ENCODE assay signal across 31 mouse cellular contexts in genomic region chr15:97066937-97067336, GRCm38 (mm10). TPM values are rescaled to one million over a fixed set of nuclear protein-coding genes. Genes with fewer than 3 reads are reported as not detected.
DNase-seq lines count a peak whose midpoint lies in the region; ATAC-seq and TF ChIP-seq lines count a peak whose summit lies in the region.
"Had no signal": no experiment of that assay in that cellular context is flagged by ENCODE, and none has a peak within 500 bp of the region (broad histone marks: within the 10 kb centered on the region; RNA-seq: fewer than 3 reads in every experiment).

No protein-coding gene starts in this region.

- H3K9ac ChIP-seq in heart, embryonic 12.5 days: no peak overlapping the region
- H3K9ac ChIP-seq in liver, adult 2 months (ENCODE audit: low read depth, low read length): no peak overlapping the region
- no peak overlapping the region for H3K9ac ChIP-seq in liver, embryonic 11.5 days (ENCODE audit: low read depth, low read length)
- no peak overlapping the region for H3K9ac ChIP-seq in intestine, embryonic 15.5 days
- no peak overlapping the region for H3K9ac ChIP-seq in liver, embryonic 13.5 days
- no peak overlapping the region for H3K9ac ChIP-seq in forebrain, embryonic 12.5 days
- H3K9ac ChIP-seq: hindbrain, embryonic 12.5 days; kidney, embryonic 15.5 days; midbrain, embryonic 13.5 days had no signal

- DNase-seq in heart, adult 9 months (ENCODE audit: low spot score in 2 of 2): no peak
- DNase-seq in liver, adult 2 months (ENCODE audit: extremely low read depth, low read depth, low spot score): peak; percentile 42
- DNase-seq in liver, embryonic 11.5 days (ENCODE audit: low spot score): no peak
- DNase-seq in liver, embryonic 13.5 days: no peak
- no peak for DNase-seq in ovary, postnatal 10 days (ENCODE audit: low spot score)
- DNase-seq: adrenal gland, postnatal 14 days; cerebellum, adult 11 months; cerebellum, adult 9-10 months; cerebellum, postnatal 36 days; gastrocnemius, postnatal 14 days; heart, postnatal 14 days; kidney, adult 18-20 months; kidney, postnatal 36 days; lung, postnatal 4 days; retina, postnatal 1 day; right cerebral cortex, postnatal 14 days; thymus, adult 2 months; thymus, postnatal 36 days had no signal

- H3K27ac ChIP-seq in heart, embryonic 12.5 days (ENCODE audit: poor library complexity, severe bottlenecking): peak overlapping the region; percentile 75
- no peak overlapping the region for H3K27ac ChIP-seq in liver, adult 2 months (replicated peaks; ENCODE audit: insufficient read depth, low read depth, low read length)
- H3K27ac ChIP-seq in liver, embryonic 11.5 days (ENCODE audit: low read depth, low read length): no peak overlapping the region
- 0 out of 2 replicates have a peak overlapping the region, but pooled peaks have one; percentile 36 for H3K27ac ChIP-seq in intestine, embryonic 15.5 days
- H3K27ac ChIP-seq in liver, embryonic 13.5 days: no peak overlapping the region
- no peak overlapping the region for H3K27ac ChIP-seq in forebrain, embryonic 12.5 days
- H3K27ac ChIP-seq: hindbrain, embryonic 12.5 days; hindbrain, postnatal 0 days; midbrain, embryonic 13.5 days had no signal

- peaks cover 31% of the 10 kb centered on the region for H3K4me1 ChIP-seq in heart, embryonic 12.5 days (replicated peaks)
- no peaks in the 10 kb centered on the region for H3K4me1 ChIP-seq in liver, adult 2 months (ENCODE audit: control insufficient read depth, insufficient read depth, low read length)
- peaks cover 6% of the 10 kb centered on the region; the same call in 1 of the 2 replicates for H3K4me1 ChIP-seq in liver, embryonic 11.5 days (replicated peaks; ENCODE audit: control insufficient read depth, insufficient read depth, low read length)
- no peaks in the 10 kb centered on the region for H3K4me1 ChIP-seq in intestine, embryonic 15.5 days (replicated peaks)
- H3K4me1 ChIP-seq in liver, embryonic 13.5 days (replicated peaks): peaks cover 9% of the 10 kb centered on the region; the same call in 1 of the 2 replicates
- no peaks in the 10 kb centered on the region; the same call in 1 of the 2 replicates for H3K4me1 ChIP-seq in forebrain, embryonic 12.5 days
- H3K4me1 ChIP-seq: hindbrain, embryonic 12.5 days; megakaryocyte, embryonic 14.5 days had no signal

- ATAC-seq in heart, embryonic 12.5 days (ENCODE audit: insufficient number of reproducible peaks, low FRiP score): peak; percentile 62; the same call in 1 of the 2 replicates
- no peak for ATAC-seq in liver, embryonic 11.5 days (replicated peaks; ENCODE audit: low FRiP score)
- ATAC-seq in intestine, embryonic 15.5 days: no peak
- 0 out of 2 replicates have a peak, but pooled peaks have one; percentile 34 for ATAC-seq in liver, embryonic 13.5 days (ENCODE audit: low read depth)
- no peak for ATAC-seq in forebrain, embryonic 12.5 days (ENCODE audit: low FRiP score)
- ATAC-seq: forebrain, embryonic 14.5 days; hindbrain, postnatal 0 days; midbrain, embryonic 13.5 days; Patski had no signal

- WGBS in heart, embryonic 12.5 days: 38% methylated on average over 5 of the region's 5 CpGs
- WGBS in liver, adult 2 months: 21% methylated on average over 5 of the region's 5 CpGs
- 45% methylated on average over 5 of the region's 5 CpGs for WGBS in liver, embryonic 11.5 days
- 35% methylated on average over 5 of the region's 5 CpGs for WGBS in intestine, embryonic 15.5 days
- 33% methylated on average over 5 of the region's 5 CpGs for WGBS in liver, embryonic 13.5 days (ENCODE audit: insufficient replicate concordance)
- 90% methylated on average over 5 of the region's 5 CpGs for WGBS in forebrain, embryonic 12.5 days

- no peak for TF ChIP-seq POLR2A in liver, adult 2 months (IDR thresholded peaks at IDR 0.05; ENCODE audit: extremely low read depth, insufficient read depth, low read length)

- no peaks in the 10 kb centered on the region for H3K79me2 ChIP-seq in liver, adult 2 months (ENCODE audit: control insufficient read depth, insufficient read depth, low read length)

- no peaks in the 10 kb centered on the region for H3K9me3 ChIP-seq in heart, embryonic 12.5 days (replicated peaks)
- H3K9me3 ChIP-seq in liver, embryonic 11.5 days (ENCODE audit: control insufficient read depth, low read length): no peaks in the 10 kb centered on the region
- no peaks in the 10 kb centered on the region for H3K9me3 ChIP-seq in intestine, embryonic 15.5 days
- no peaks in the 10 kb centered on the region for H3K9me3 ChIP-seq in liver, embryonic 13.5 days (replicated peaks)
- H3K9me3 ChIP-seq in forebrain, embryonic 12.5 days: no peaks in the 10 kb centered on the region
- H3K9me3 ChIP-seq: hindbrain, embryonic 12.5 days; kidney, embryonic 15.5 days; midbrain, embryonic 13.5 days had no signal

- no peaks in the 10 kb centered on the region for H3K36me3 ChIP-seq in heart, embryonic 12.5 days
- H3K36me3 ChIP-seq in liver, adult 2 months (ENCODE audit: control insufficient read depth, insufficient read depth, low read length): no peaks in the 10 kb centered on the region
- H3K36me3 ChIP-seq in liver, embryonic 11.5 days (ENCODE audit: control insufficient read depth, insufficient read depth, low read length): no peaks in the 10 kb centered on the region
- no peaks in the 10 kb centered on the region for H3K36me3 ChIP-seq in intestine, embryonic 15.5 days
- H3K36me3 ChIP-seq in liver, embryonic 13.5 days: no peaks in the 10 kb centered on the region
- H3K36me3 ChIP-seq in forebrain, embryonic 12.5 days (replicated peaks): no peaks in the 10 kb centered on the region
- H3K36me3 ChIP-seq: hindbrain, embryonic 12.5 days; kidney, embryonic 15.5 days; midbrain, embryonic 13.5 days had no signal

- TF ChIP-seq CTCF in liver, adult 2 months (IDR thresholded peaks at IDR 0.05; ENCODE audit: low read depth, low read length): no peak

- H3K4me3 ChIP-seq in heart, embryonic 12.5 days: no peak overlapping the region
- H3K4me3 ChIP-seq in liver, adult 2 months (ENCODE audit: insufficient read depth, low read depth, low read length): no peak overlapping the region
- no peak overlapping the region for H3K4me3 ChIP-seq in liver, embryonic 11.5 days (ENCODE audit: low read depth, low read length)
- H3K4me3 ChIP-seq in intestine, embryonic 15.5 days (replicated peaks): no peak overlapping the region
- no peak overlapping the region for H3K4me3 ChIP-seq in liver, embryonic 13.5 days (replicated peaks)
- H3K4me3 ChIP-seq in forebrain, embryonic 12.5 days (replicated peaks): no peak overlapping the region
- H3K4me3 ChIP-seq: hindbrain, embryonic 12.5 days; kidney, embryonic 15.5 days; megakaryocyte, embryonic 14.5 days; midbrain, embryonic 13.5 days had no signal

- H3K4me2 ChIP-seq in heart, embryonic 12.5 days: no peak overlapping the region
- H3K4me2 ChIP-seq in liver, embryonic 11.5 days: no peak overlapping the region
- no peak overlapping the region for H3K4me2 ChIP-seq in intestine, embryonic 15.5 days (replicated peaks)
- H3K4me2 ChIP-seq in liver, embryonic 13.5 days: peak overlapping the region; percentile 4; the same call in 1 of the 2 replicates
- no peak overlapping the region for H3K4me2 ChIP-seq in forebrain, embryonic 12.5 days
- H3K4me2 ChIP-seq: hindbrain, embryonic 12.5 days; kidney, embryonic 15.5 days; midbrain, embryonic 13.5 days had no signal

- H3K27me3 ChIP-seq in heart, embryonic 12.5 days (replicated peaks): no peaks in the 10 kb centered on the region
- H3K27me3 ChIP-seq in liver, adult 2 months (ENCODE audit: control insufficient read depth, insufficient read depth, low read length): no peaks in the 10 kb centered on the region
- H3K27me3 ChIP-seq in liver, embryonic 11.5 days (replicated peaks; ENCODE audit: control insufficient read depth, insufficient read depth, low read length): no peaks in the 10 kb centered on the region
- H3K27me3 ChIP-seq in intestine, embryonic 15.5 days (replicated peaks): no peaks in the 10 kb centered on the region
- no peaks in the 10 kb centered on the region for H3K27me3 ChIP-seq in liver, embryonic 13.5 days
- no peaks in the 10 kb centered on the region for H3K27me3 ChIP-seq in forebrain, embryonic 12.5 days
- H3K27me3 ChIP-seq: hindbrain, embryonic 12.5 days; kidney, embryonic 15.5 days; megakaryocyte, embryonic 14.5 days; midbrain, embryonic 13.5 days; Patski had no signal

RNA-seq across cellular contexts. Expression of gene Slc38a4, which starts 11.2 kb away (rescaled TPM):
- 159 and 174 TPM in 2 replicates for polyA plus RNA-seq in heart, embryonic 12.5 days (2016; fragmentation: Nextera tagmentation; extraction: Ambion mirVana)
- total RNA-seq in liver, adult 2 months (2014; rRNA removed): 1,197 and 1,621 TPM in 2 replicates
- polyA plus RNA-seq in liver, adult 2 months (2012; rRNA removed): 659 and 663 TPM in 2 replicates
- 74.8 and 84.2 TPM in 2 replicates for polyA plus RNA-seq in liver, embryonic 11.5 days (2014; fragmentation: Nextera tagmentation; extraction: Ambion mirVana)
- polyA plus RNA-seq in intestine, embryonic 15.5 days (2015; fragmentation: Nextera tagmentation; extraction: Ambion mirVana): 42.9 and 50.5 TPM in 2 replicates
- 38.3 and 50.7 TPM in 2 replicates for polyA plus RNA-seq in liver, embryonic 13.5 days (2015; fragmentation: Nextera tagmentation; extraction: Ambion mirVana)
- 8.8 and 14.1 TPM in 2 replicates for polyA plus RNA-seq in forebrain, embryonic 12.5 days (2016; fragmentation: Nextera tagmentation; extraction: Ambion mirVana)
- total RNA-seq: granulocyte monocyte progenitor cell, adult 5-6 weeks; MEL; monocyte, adult 5-6 weeks had no signal

Comparison
In these comparisons a context has a peak if more than half of its experiments do, and no peak if none do; other contexts are left out.
1. ATAC-seq: peak in heart, embryonic 12.5 days (single experiment) and liver, embryonic 13.5 days (single experiment); none in liver, embryonic 11.5 days (single experiment), intestine, embryonic 15.5 days (single experiment) and forebrain, embryonic 12.5 days (single experiment).
2. H3K27ac ChIP-seq: peak in heart, embryonic 12.5 days (single experiment) and intestine, embryonic 15.5 days (single experiment); none in liver, adult 2 months (single experiment), liver, embryonic 11.5 days (single experiment), liver, embryonic 13.5 days (single experiment) and forebrain, embryonic 12.5 days (single experiment).